Mouse (Mus musculus): Measurements from ENCODE around the gene Slirp. TPM values are rescaled to one million over a fixed set of nuclear protein-coding genes. Genes with fewer than 3 reads are reported as not detected.

Gene Slirp
- polyA plus RNA-seq, 1 experiment from 2014 or later, result 290 TPM

Small RNA genes within 50 kb of the gene (microRNA-seq; reads per million reads assigned to microRNA genes)
- 38.6 reads per million, percentile 38 among the genes with 10 or more reads in this experiment for gene Mir3068

Other genes with a start within 250 kb of the Slirp start
- 1.7 and 2.4 TPM in 2 replicates for gene Samd15, start 244.2 kb upstream of the Slirp start, polyA plus RNA-seq (2015; fragmentation: Nextera tagmentation; extraction: Ambion mirVana)
- gene Tmed8, start 243.4 kb upstream of the Slirp start, polyA plus RNA-seq (2015; fragmentation: Nextera tagmentation; extraction: Ambion mirVana), result 4.1 and 4.2 TPM in 2 replicates
- 1.6 and 2.1 TPM in 2 replicates for gene Noxred1, start 205.2 kb upstream of the Slirp start, polyA plus RNA-seq (2015; fragmentation: Nextera tagmentation; extraction: Ambion mirVana)
- 57.7 and 62.4 TPM in 2 replicates for gene Vipas39, start 177.6 kb upstream of the Slirp start, polyA plus RNA-seq (2015; fragmentation: Nextera tagmentation; extraction: Ambion mirVana)
- 193 and 214 TPM in 2 replicates for gene Ahsa1, start 177.4 kb upstream of the Slirp start, polyA plus RNA-seq (2015; fragmentation: Nextera tagmentation; extraction: Ambion mirVana)
- gene Ism2, start 144.2 kb upstream of the Slirp start, polyA plus RNA-seq (2015; fragmentation: Nextera tagmentation; extraction: Ambion mirVana), result 1.1 and 1.2 TPM in 2 replicates
- gene Sptlc2, start 55.5 kb upstream of the Slirp start, polyA plus RNA-seq (2015; fragmentation: Nextera tagmentation; extraction: Ambion mirVana), result 64.8 and 70.5 TPM in 2 replicates
- 45.5 and 48.2 TPM in 2 replicates for gene Alkbh1, start 121 bp downstream of the Slirp start, polyA plus RNA-seq (2015; fragmentation: Nextera tagmentation; extraction: Ambion mirVana)
- gene Snw1, start 28.4 kb downstream of the Slirp start, polyA plus RNA-seq (2015; fragmentation: Nextera tagmentation; extraction: Ambion mirVana), result 124 and 129 TPM in 2 replicates
- gene Gm5788, start 50.8 kb downstream of the Slirp start, polyA plus RNA-seq (2015; fragmentation: Nextera tagmentation; extraction: Ambion mirVana), result not detected in 2 replicates
- gene Gm8300, start 70.4 kb downstream of the Slirp start, polyA plus RNA-seq (2015; fragmentation: Nextera tagmentation; extraction: Ambion mirVana), result not detected in 2 replicates
- gene Oog1, start 158.8 kb downstream of the Slirp start, polyA plus RNA-seq (2015; fragmentation: Nextera tagmentation; extraction: Ambion mirVana), result not detected in 2 replicates
- not detected in 2 replicates for gene Gm4027, start 175.0 kb downstream of the Slirp start, polyA plus RNA-seq (2015; fragmentation: Nextera tagmentation; extraction: Ambion mirVana)
- not detected in 2 replicates for gene Gm16381, start 200.7 kb downstream of the Slirp start, polyA plus RNA-seq (2015; fragmentation: Nextera tagmentation; extraction: Ambion mirVana)

Measured in hindbrain, embryonic 13.5 days (tissue).